Mouse (Mus musculus) limb, embryonic 15.5 days (tissue): Measurements from ENCODE around the gene Ppp1r18. TPM values are rescaled to one million over a fixed set of nuclear protein-coding genes. Genes with fewer than 3 reads are reported as not detected.
"Not testable (repeated sequence)": the region's sequence is repeated elsewhere in the genome, so short reads cannot be mapped to it uniquely, and the experiment has no call there.

Experiments used
- ATAC-seq: fragments of 200-750 bp; cut with Nextera tagmentation; 2 replicates; pipeline ENCODE4 v1.8.0; 2017; ENCODE audit warnings: low read depth, moderate TSS enrichment; ENCODE audit not compliant: insufficient number of reproducible peaks, low FRiP score, low TSS enrichment
- H3K27ac ChIP-seq: fragments of 300-500 bp; sonication (generic); 2 replicates; pipeline ENCODE4 v1.5.1; 2015; ENCODE audit warnings: moderate library complexity, mild to moderate bottlenecking, inconsistent platforms
- H3K27me3 ChIP-seq: fragments of 300-500 bp; sonication (generic); 2 replicates; pipeline ENCODE4 v1.6.1; 2015; ENCODE audit warnings: inconsistent platforms
- H3K36me3 ChIP-seq: fragments of 300-500 bp; sonication (generic); 2 replicates; pipeline ENCODE4 v1.6.1; 2015; ENCODE audit warnings: inconsistent platforms
- H3K4me1 ChIP-seq: fragments of 300-500 bp; sonication (generic); 2 replicates; pipeline ENCODE4 v1.6.1; 2015; ENCODE audit warnings: inconsistent platforms
- H3K4me2 ChIP-seq: fragments of 300-500 bp; sonication (generic); 2 replicates; pipeline ENCODE4 v1.6.1; 2015; ENCODE audit warnings: mild to moderate bottlenecking, inconsistent platforms
- H3K4me3 ChIP-seq: fragments of 300-500 bp; sonication (generic); 2 replicates; pipeline ENCODE4 v1.5.1; 2015; ENCODE audit warnings: mild to moderate bottlenecking, inconsistent platforms
- H3K9ac ChIP-seq: fragments of 300-500 bp; sonication (generic); 2 replicates; pipeline ENCODE4 v1.6.1; 2015; ENCODE audit warnings: inconsistent platforms
- H3K9me3 ChIP-seq: fragments of 300-500 bp; sonication (generic); 2 replicates; pipeline ENCODE4 v1.6.1; 2016; ENCODE audit warnings: inconsistent platforms
- WGBS: fragments of 180-500 bp; shearing (Covaris S2); methylation state at CpG from one replicate; pipeline ENCODE4 v1.1.7; 2015; 5-methylcytosine and 5-hydroxymethylcytosine counted together
- polyA plus RNA-seq: library from polyadenylated mRNA; unstranded; fragments of >200 nt; fragmentation: Nextera tagmentation; extraction: Ambion mirVana; gene quantifications from 2 replicates; pipeline ENCODE4 v1.2.1, GENCODE M21; 2015

Gene Ppp1r18
- polyA plus RNA-seq, 1 experiment from 2014 or later, result 24.8 TPM

DNA sequence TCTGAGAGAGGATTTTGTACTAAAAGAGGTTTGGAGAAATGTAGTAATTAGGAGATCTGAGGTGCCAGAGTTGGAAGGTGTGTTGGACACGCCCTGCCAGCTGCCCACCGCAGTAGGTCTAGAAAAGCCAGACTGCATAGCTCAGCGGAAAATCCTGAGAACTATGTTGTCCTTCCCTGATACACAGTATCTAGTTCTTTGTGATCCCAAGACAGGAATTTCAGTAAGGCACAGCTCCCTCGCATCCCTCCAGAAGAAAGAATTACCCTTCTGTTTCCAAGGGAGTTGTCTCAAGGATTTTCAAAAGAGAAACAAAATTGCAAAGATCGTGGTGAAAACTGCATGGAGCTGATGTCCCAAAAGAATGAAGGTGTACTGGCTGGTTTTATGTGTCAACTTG lies 26.8 kb upstream of the Ppp1r18 start:
- ATAC-seq, result no peak
- H3K9ac ChIP-seq, result peak overlapping the region; percentile 21
- H3K4me3 ChIP-seq, result peak overlapping the region; percentile 63
- no peaks in the 10 kb centered on the region for H3K27me3 ChIP-seq
- peak overlapping the region; percentile 95 for H3K27ac ChIP-seq
- peak overlapping the region; percentile 42 for H3K4me2 ChIP-seq
- peaks cover 43% of the 10 kb centered on the region for H3K4me1 ChIP-seq
- H3K9me3 ChIP-seq, result no peaks in the 10 kb centered on the region
- WGBS, result 1% methylated on average over 5 of the region's 5 CpGs
- H3K36me3 ChIP-seq, result peaks cover 32% of the 10 kb centered on the region

DNA sequence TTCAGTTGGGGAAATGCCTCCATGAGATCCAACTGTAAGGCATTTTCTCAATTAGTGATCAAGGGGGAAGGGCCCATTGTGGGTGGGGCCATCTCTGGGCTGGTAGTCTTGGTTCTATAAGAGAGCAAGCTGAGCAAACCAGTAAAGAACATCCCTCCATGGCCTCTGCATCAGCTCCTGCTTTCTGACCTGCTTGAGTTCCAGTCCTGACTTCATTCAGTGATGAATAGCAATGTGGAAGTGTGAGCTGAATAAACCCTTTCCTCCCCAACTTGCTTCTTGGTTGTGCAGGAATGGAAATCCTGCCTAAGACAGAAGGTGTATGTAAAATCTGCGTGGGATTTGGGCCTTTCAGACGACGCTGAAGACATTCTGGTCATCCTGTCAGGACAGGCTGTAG lies 26.4 kb upstream of the Ppp1r18 start:
- not testable (repeated sequence) for H3K27me3 ChIP-seq, H3K9ac ChIP-seq, H3K9me3 ChIP-seq, ATAC-seq
- Histone ChIP-seq H3K27ac (peak overlapping the region; percentile 95), H3K4me1 (peaks cover 39% of the 10 kb centered on the region), H3K4me3 (peak overlapping the region; percentile 63), H3K4me2 (peak overlapping the region; percentile 42), H3K36me3 (peaks cover 27% of the 10 kb centered on the region)
- WGBS, result 45% methylated on average over 3 of the region's 3 CpGs

- no peak overlapping the region for H3K9ac ChIP-seq
- peak overlapping the region; percentile 37 for H3K4me2 ChIP-seq
- peaks cover 24% of the 10 kb centered on the region for H3K4me1 ChIP-seq
- no peaks in the 10 kb centered on the region for H3K9me3 ChIP-seq
- peaks cover 24% of the 10 kb centered on the region for H3K36me3 ChIP-seq
- peak overlapping the region; percentile 41 for H3K4me3 ChIP-seq
- 53% methylated on average over 14 of the region's 14 CpGs for WGBS
- H3K27ac ChIP-seq, result no peak overlapping the region
- no peak for ATAC-seq
- no peaks in the 10 kb centered on the region for H3K27me3 ChIP-seq
These were observed 24.8 kb upstream of the Ppp1r18 start for GRCm38 (mm10) chr17:35840561-35840960.

DNA sequence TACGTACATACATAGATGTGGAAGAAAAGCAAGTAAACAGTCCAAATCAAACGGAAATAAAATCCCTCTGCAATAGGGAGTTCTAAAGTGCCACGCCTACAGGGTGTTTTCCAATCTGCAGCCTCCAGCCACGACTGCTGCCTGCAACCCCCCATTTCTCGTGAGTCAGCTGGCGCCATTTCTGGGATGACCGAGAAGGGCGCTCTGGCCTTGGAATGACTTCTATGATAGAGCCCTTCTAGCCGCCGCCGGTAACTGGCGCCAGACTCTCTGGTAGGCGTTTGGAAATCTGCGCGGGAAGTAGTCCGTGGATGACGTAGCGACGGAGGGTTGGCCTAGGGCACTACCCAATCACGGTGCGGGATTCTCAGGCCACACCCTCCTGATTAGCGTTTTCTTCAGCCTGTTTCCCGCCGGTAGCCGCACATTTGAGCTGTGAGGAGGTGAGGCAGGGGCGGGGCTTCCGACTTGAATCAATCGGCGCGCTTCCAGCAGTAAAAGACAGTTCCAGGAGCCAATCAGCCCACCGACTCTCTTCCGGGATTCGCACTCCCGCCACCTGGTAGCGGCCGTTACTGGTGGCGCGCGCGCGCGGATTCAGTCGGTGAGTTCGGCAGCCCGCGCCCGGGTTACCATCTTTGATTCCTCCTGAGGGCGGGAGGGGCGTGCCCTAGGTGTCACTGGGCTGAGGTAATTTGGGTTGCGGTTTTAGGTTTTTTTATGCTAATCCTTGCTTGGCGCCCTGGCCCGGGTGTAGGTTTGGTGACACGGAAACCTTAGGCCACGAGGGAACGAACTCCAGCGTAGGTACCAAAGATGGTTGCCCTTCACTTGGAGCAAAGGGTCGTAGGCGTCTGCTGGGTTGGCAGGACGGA lies 24.1 kb upstream of the Ppp1r18 start, which contains the start of gene Mdc1:
TSS of gene Mdc1 (plus strand) at position 440 of the 875 bp plus-strand sequence.
- H3K4me1 ChIP-seq, result peaks cover 18% of the 10 kb centered on the region
- peak within 1 kb of the TSS; percentile 50 for H3K9ac ChIP-seq
- H3K4me3 ChIP-seq, result peak within 1 kb of the TSS; percentile 60
- no peaks in the 10 kb centered on the region for H3K27me3 ChIP-seq
- peak; percentile 94 for ATAC-seq
- no peaks in the 10 kb centered on the region for H3K9me3 ChIP-seq
- WGBS, result under 1% methylated on average over 59 of the region's 59 CpGs
- H3K4me2 ChIP-seq, result peak within 1 kb of the TSS; percentile 56
- H3K36me3 ChIP-seq, result peaks cover 24% of the 10 kb centered on the region
- peak within 1 kb of the TSS; percentile 87 for H3K27ac ChIP-seq

DNA sequence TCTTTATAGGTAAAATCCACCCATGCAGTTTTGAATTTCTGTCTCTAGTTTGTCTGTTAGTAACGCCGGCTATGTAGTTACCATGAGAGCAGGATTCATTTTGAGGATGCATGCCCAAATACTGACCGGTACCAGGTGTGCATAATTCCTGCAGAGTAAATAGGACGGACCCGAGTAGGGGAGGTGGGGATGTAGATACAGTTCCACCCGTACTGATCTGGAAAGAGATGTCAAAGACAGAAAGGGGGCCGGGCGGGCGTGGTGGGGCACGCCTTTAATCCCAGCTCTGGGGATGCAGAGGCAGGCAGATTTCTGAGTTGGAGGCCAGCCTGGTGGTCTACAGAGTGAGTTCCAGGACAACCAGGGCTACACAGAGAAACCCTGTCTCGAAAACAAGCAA lies 23.4 kb upstream of the Ppp1r18 start:
- no peaks in the 10 kb centered on the region for H3K9me3 ChIP-seq
- WGBS, result 20% methylated on average over 11 of the region's 11 CpGs

DNA sequence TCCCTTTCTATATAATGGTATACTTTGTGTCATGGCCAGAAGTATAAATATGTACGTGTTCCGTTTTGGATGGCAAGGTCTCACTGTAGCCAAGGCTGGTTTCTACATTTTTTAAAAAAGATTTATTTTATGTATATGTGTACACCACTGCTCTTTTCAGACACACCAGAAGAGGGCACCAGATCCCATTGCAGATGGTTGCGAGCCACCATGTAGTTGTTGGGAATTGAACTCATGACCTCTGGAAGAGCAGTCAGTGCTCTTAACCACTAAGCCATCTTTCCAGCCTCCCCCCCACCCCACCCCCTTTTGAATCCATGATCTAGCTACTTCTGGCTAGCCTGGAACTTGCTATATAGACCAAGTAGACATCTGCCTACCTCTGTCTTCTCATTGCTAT lies 21.9 kb upstream of the Ppp1r18 start:
- Histone ChIP-seq H3K4me1 (peaks cover 15% of the 10 kb centered on the region), H3K27ac (no peak overlapping the region), H3K9me3 (no peaks in the 10 kb centered on the region), H3K27me3 (no peaks in the 10 kb centered on the region), H3K4me3 (no peak overlapping the region), H3K4me2 (no peak overlapping the region), H3K9ac (no peak overlapping the region), H3K36me3 (peaks cover 41% of the 10 kb centered on the region)
- ATAC-seq, result no peak
- WGBS, result 96% methylated on average over 3 of the region's 3 CpGs

More for the DNA sequence above, 23.4 kb upstream of the Ppp1r18 start:
- Histone ChIP-seq H3K4me2 (peak overlapping the region; percentile 56), H3K9ac (peak overlapping the region; percentile 50; the same call in 1 of the 2 replicates), H3K4me3 (peak overlapping the region; percentile 60), H3K4me1 (peaks cover 15% of the 10 kb centered on the region), H3K27ac (peak overlapping the region; percentile 87), H3K27me3 (no peaks in the 10 kb centered on the region), H3K36me3 (peaks cover 26% of the 10 kb centered on the region)
- ATAC-seq, result no peak

GRCm38 (mm10) chr17:35848112-35848511 lies 17.3 kb upstream of the Ppp1r18 start:
- Histone ChIP-seq H3K27me3 (no peaks in the 10 kb centered on the region), H3K4me2 (no peak overlapping the region), H3K9ac (no peak overlapping the region), H3K4me3 (no peak overlapping the region), H3K4me1 (no peaks in the 10 kb centered on the region), H3K36me3 (peaks cover 83% of the 10 kb centered on the region), H3K27ac (no peak overlapping the region), H3K9me3 (no peaks in the 10 kb centered on the region)
- WGBS, result 58% methylated on average over 1 of the region's 1 CpGs
- peak; percentile 23; the same call in 1 of the 2 replicates for ATAC-seq

GRCm38 (mm10) chr17:35850974-35851373 lies 14.4 kb upstream of the Ppp1r18 start:
- Histone ChIP-seq H3K27ac (no peak overlapping the region), H3K9me3 (no peaks in the 10 kb centered on the region), H3K4me2 (no peak overlapping the region), H3K4me1 (no peaks in the 10 kb centered on the region), H3K4me3 (no peak overlapping the region), H3K9ac (no peak overlapping the region), H3K27me3 (no peaks in the 10 kb centered on the region), H3K36me3 (peaks cover 88% of the 10 kb centered on the region)
- 97% methylated on average over 3 of the region's 3 CpGs for WGBS
- no peak for ATAC-seq

- Histone ChIP-seq H3K4me3 (no peak overlapping the region), H3K4me1 (peaks cover 10% of the 10 kb centered on the region; the same call in 1 of the 2 replicates), H3K9ac (no peak overlapping the region), H3K4me2 (no peak overlapping the region), H3K9me3 (no peaks in the 10 kb centered on the region), H3K36me3 (peaks cover 38% of the 10 kb centered on the region), H3K27ac (no peak overlapping the region), H3K27me3 (no peaks in the 10 kb centered on the region)
- WGBS, result 91% methylated on average over 1 of the region's 1 CpGs
- no peak for ATAC-seq
These were observed 6.0 kb upstream of the Ppp1r18 start for GRCm38 (mm10) chr17:35859371-35859770.

DNA sequence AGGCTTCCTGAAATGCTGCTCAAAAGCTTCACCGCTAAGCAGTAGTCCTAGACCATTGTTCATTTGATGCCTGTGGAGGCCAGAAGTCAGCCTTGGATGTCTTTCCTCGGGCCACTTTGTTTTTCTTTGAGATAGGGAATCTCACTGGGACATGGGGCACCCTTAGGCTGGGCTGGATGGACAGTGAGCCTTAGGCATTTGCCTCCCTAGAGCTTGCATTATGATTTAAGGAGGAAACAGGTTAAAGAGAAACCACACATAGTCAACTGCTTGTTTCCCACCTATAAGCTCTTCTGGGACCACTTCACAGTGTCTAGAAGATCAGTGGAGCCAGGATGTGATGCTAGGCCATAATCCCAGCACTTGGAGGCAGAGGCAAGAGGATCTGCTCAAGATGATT lies 5.6 kb upstream of the Ppp1r18 start:
- no peak overlapping the region for H3K4me2 ChIP-seq
- H3K36me3 ChIP-seq, result peaks cover 34% of the 10 kb centered on the region
- H3K4me1 ChIP-seq, result peaks cover 14% of the 10 kb centered on the region
- no peak overlapping the region for H3K27ac ChIP-seq
- H3K27me3 ChIP-seq, result no peaks in the 10 kb centered on the region
- no peaks in the 10 kb centered on the region for H3K9me3 ChIP-seq
- WGBS, result 73% methylated on average over 2 of the region's 2 CpGs
- H3K4me3 ChIP-seq, result no peak overlapping the region
- no peak overlapping the region for H3K9ac ChIP-seq
- no peak for ATAC-seq

DNA sequence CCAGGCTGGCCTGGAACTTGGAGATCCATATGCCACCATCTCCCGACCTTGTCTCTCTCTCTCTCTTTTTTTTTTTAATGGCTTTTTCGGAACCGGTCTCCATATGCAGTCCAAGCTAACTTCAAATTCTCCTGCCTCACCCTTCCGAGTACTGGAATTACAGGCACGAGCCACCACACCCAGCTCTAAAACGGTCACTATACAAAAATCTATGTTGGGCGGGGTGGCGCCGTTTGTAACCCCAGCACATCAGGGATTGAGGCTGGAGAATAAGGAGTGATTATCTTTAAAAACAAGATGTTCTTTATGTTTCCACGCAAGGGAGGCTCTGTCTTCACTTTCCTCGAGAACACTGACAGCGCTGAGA lies 4.6 kb upstream of the Ppp1r18 start:
- Histone ChIP-seq H3K27me3 (no peaks in the 10 kb centered on the region), H3K9me3 (no peaks in the 10 kb centered on the region), H3K4me1 (peaks cover 19% of the 10 kb centered on the region), H3K9ac (peak overlapping the region; percentile 76; the same call in 1 of the 2 replicates), H3K36me3 (peaks cover 30% of the 10 kb centered on the region), H3K27ac (peak overlapping the region; percentile 97), H3K4me2 (peak overlapping the region; percentile 61), H3K4me3 (peak overlapping the region; percentile 69)
- WGBS, result 4% methylated on average over 12 of the region's 12 CpGs
- 0 out of 2 replicates have a peak, but pooled peaks have one; percentile 8 for ATAC-seq

DNA sequence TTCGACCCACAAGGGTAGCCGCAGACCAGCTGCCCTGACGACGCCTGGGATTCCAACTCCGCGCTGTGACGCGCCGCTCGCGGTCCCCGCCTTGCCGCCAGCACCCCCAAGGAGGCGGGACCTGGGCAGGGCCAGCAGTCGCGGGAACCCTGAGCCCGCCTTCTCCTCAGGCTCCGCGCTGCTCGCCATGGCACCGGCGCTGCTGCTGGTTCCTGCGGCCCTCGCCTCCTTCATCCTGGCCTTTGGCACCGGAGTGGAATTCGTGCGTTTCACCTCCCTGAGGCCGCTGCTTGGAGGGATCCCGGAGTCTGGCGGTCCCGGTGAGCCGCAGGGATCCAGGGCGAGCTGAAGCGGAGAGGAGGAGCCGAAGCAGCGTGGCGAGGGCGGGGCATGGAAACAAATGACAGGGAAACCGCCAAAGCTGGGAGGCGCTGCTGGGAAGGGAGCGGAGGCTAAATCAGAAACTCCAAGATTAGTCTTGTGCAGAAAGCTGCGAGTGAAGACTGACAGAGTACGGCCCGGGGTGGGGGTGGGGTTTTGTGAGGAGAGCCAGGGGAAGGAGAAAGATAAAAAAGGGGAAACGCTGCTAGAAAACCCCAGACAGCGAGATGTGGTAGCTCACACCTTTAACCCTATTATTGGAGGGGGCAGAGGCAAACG lies 4.1 kb upstream of the Ppp1r18 start, which contains the start of gene Nrm:
TSS of gene Nrm (plus strand) at position 121 of the 660 bp plus-strand sequence.
- Histone ChIP-seq H3K4me1 (peaks cover 19% of the 10 kb centered on the region), H3K27ac (peak within 1 kb of the TSS; percentile 97), H3K9me3 (no peaks in the 10 kb centered on the region), H3K27me3 (no peaks in the 10 kb centered on the region), H3K9ac (peak within 1 kb of the TSS; percentile 76), H3K4me2 (peak within 1 kb of the TSS; percentile 61), H3K36me3 (peaks cover 29% of the 10 kb centered on the region), H3K4me3 (peak within 1 kb of the TSS; percentile 69)
- peak; percentile 88 for ATAC-seq
- WGBS, result 1% methylated on average over 47 of the region's 47 CpGs
